Mouse (Mus musculus): Measurements from ENCODE around the gene Capn1. TPM values are rescaled to one million over a fixed set of nuclear protein-coding genes. Genes with fewer than 3 reads are reported as not detected.

Gene Capn1
- polyA plus RNA-seq, 1 experiment from 2014 or later = 4.4 TPM

GRCm38 (mm10) chr19:5955704-5956670, 59.7 kb downstream of the Capn1 start:
- Histone ChIP-seq H3K4me1 (ENCODE audit: control insufficient read depth, insufficient read depth, low read length) (no peaks in the 10 kb centered on the region), H3K27ac (ENCODE audit: low read depth, low read length) (no peak overlapping the region), H3K27me3 (ENCODE audit: control insufficient read depth, insufficient read depth, low read length) (no peaks in the 10 kb centered on the region), H3K4me3 (ENCODE audit: low read depth, low read length) (no peak overlapping the region), H3K9me3 (ENCODE audit: control insufficient read depth, low read length) (no peaks in the 10 kb centered on the region), H3K36me3 (ENCODE audit: control insufficient read depth, insufficient read depth, low read length) (0 out of 2 replicates have a peak, but pooled peaks cover 3% of the 10 kb centered on the region), H3K4me2 (ENCODE audit: low read depth) (no peak overlapping the region), H3K9ac (ENCODE audit: low read length) (no peak overlapping the region)
- ATAC-seq (ENCODE audit: insufficient read depth, low FRiP score, low TSS enrichment) = no peak
- WGBS = 86% methylated on average over 28 of the region's 28 CpGs
- DNase-seq (ENCODE audit: low spot score) = no peak

- Histone ChIP-seq H3K36me3 (ENCODE audit: control insufficient read depth, insufficient read depth, low read length) (0 out of 2 replicates have a peak, but pooled peaks cover 3% of the 10 kb centered on the region), H3K4me3 (ENCODE audit: low read depth, low read length) (no peak overlapping the region), H3K9me3 (ENCODE audit: control insufficient read depth, low read length) (no peaks in the 10 kb centered on the region), H3K27me3 (ENCODE audit: control insufficient read depth, insufficient read depth, low read length) (no peaks in the 10 kb centered on the region), H3K4me2 (ENCODE audit: low read depth) (no peak overlapping the region), H3K4me1 (ENCODE audit: control insufficient read depth, insufficient read depth, low read length) (no peaks in the 10 kb centered on the region), H3K27ac (ENCODE audit: low read depth, low read length) (no peak overlapping the region), H3K9ac (ENCODE audit: low read length) (no peak overlapping the region)
- DNase-seq (ENCODE audit: low spot score) (no peak), ATAC-seq (ENCODE audit: insufficient read depth, low FRiP score, low TSS enrichment) (no peak)
- WGBS = 93% methylated on average over 10 of the region's 10 CpGs
These were observed 60.8 kb downstream of the Capn1 start for GRCm38 (mm10) chr19:5954936-5955335.

DNA sequence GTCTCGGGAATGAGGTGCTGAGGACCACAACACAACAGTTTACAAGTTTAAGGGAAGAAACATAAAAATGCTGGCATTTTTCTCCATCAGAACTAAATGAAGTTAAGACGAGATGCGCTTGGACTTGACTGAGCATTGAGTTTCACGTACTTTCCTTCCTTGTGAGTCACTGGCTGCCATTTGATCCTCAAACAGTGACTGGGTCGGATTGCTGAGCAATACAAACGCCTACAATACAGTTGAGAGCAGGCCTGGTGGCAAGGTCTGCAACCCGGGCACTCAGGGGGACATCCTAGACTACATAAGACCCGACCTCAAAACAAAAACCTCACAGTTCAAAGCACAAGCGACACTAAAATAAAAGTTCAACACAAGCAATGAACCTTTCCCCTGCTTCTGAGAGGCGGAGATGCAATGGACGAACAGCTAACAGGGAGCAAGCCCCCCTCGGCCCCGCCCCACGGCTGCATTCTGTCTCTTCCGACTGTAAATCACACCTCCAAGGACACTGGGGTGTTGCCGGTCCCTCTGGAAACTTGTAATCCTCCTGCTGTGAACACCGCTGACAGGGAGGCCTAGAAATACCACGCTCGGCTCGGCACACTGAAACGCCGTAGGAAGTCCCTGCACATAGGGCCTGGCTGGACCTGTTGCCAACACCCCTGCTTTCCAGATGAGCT, 61.5 kb downstream of the Capn1 start:
- Histone ChIP-seq H3K4me1 (ENCODE audit: control insufficient read depth, insufficient read depth, low read length) (no peaks in the 10 kb centered on the region), H3K9me3 (ENCODE audit: control insufficient read depth, low read length) (no peaks in the 10 kb centered on the region), H3K9ac (ENCODE audit: low read length) (no peak overlapping the region), H3K27ac (ENCODE audit: low read depth, low read length) (no peak overlapping the region), H3K27me3 (ENCODE audit: control insufficient read depth, insufficient read depth, low read length) (no peaks in the 10 kb centered on the region), H3K4me2 (ENCODE audit: low read depth) (no peak overlapping the region), H3K36me3 (ENCODE audit: control insufficient read depth, insufficient read depth, low read length) (peaks cover 5% of the 10 kb centered on the region; the same call in 1 of the 2 replicates), H3K4me3 (ENCODE audit: low read depth, low read length) (no peak overlapping the region)
- no peak for ATAC-seq (ENCODE audit: insufficient read depth, low FRiP score, low TSS enrichment)
- DNase-seq (ENCODE audit: low spot score) = no peak
- 71% methylated on average over 22 of the region's 22 CpGs for WGBS

GRCm38 (mm10) chr19:5953201-5953770, 62.4 kb downstream of the Capn1 start:
- 91% methylated on average over 19 of the region's 19 CpGs for WGBS

GRCm38 (mm10) chr19:5952071-5952691, 63.5 kb downstream of the Capn1 start:
- Histone ChIP-seq H3K27ac (ENCODE audit: low read depth, low read length) (no peak overlapping the region), H3K36me3 (ENCODE audit: control insufficient read depth, insufficient read depth, low read length) (peaks cover 5% of the 10 kb centered on the region), H3K4me2 (ENCODE audit: low read depth) (no peak overlapping the region), H3K9me3 (ENCODE audit: control insufficient read depth, low read length) (no peaks in the 10 kb centered on the region), H3K27me3 (ENCODE audit: control insufficient read depth, insufficient read depth, low read length) (no peaks in the 10 kb centered on the region), H3K9ac (ENCODE audit: low read length) (no peak overlapping the region), H3K4me1 (ENCODE audit: control insufficient read depth, insufficient read depth, low read length) (no peaks in the 10 kb centered on the region), H3K4me3 (ENCODE audit: low read depth, low read length) (no peak overlapping the region)
- DNase-seq (ENCODE audit: low spot score) (no peak), ATAC-seq (ENCODE audit: insufficient read depth, low FRiP score, low TSS enrichment) (no peak)
- WGBS = 90% methylated on average over 13 of the region's 13 CpGs

More at GRCm38 (mm10) chr19:5953201-5953770, 62.4 kb downstream of the Capn1 start:
- Histone ChIP-seq H3K4me1 (ENCODE audit: control insufficient read depth, insufficient read depth, low read length) (no peaks in the 10 kb centered on the region), H3K4me3 (ENCODE audit: low read depth, low read length) (no peak overlapping the region), H3K27me3 (ENCODE audit: control insufficient read depth, insufficient read depth, low read length) (no peaks in the 10 kb centered on the region), H3K9ac (ENCODE audit: low read length) (no peak overlapping the region), H3K9me3 (ENCODE audit: control insufficient read depth, low read length) (no peaks in the 10 kb centered on the region), H3K27ac (ENCODE audit: low read depth, low read length) (no peak overlapping the region), H3K4me2 (ENCODE audit: low read depth) (no peak overlapping the region), H3K36me3 (ENCODE audit: control insufficient read depth, insufficient read depth, low read length) (peaks cover 5% of the 10 kb centered on the region)
- ATAC-seq (ENCODE audit: insufficient read depth, low FRiP score, low TSS enrichment) (no peak), DNase-seq (ENCODE audit: low spot score) (no peak)

GRCm38 (mm10) chr19:5951631-5952030, 64.1 kb downstream of the Capn1 start:
- ATAC-seq (ENCODE audit: insufficient read depth, low FRiP score, low TSS enrichment) (no peak), DNase-seq (ENCODE audit: low spot score) (no peak)
- WGBS = 95% methylated on average over 16 of the region's 16 CpGs
- H3K36me3 ChIP-seq (ENCODE audit: control insufficient read depth, insufficient read depth, low read length) = peaks cover 5% of the 10 kb centered on the region
- H3K4me1 ChIP-seq (ENCODE audit: control insufficient read depth, insufficient read depth, low read length) = no peaks in the 10 kb centered on the region
- H3K9ac ChIP-seq (ENCODE audit: low read length) = no peak overlapping the region
- H3K4me2 ChIP-seq (ENCODE audit: low read depth) = no peak overlapping the region
- H3K4me3 ChIP-seq (ENCODE audit: low read depth, low read length) = no peak overlapping the region
- H3K27ac ChIP-seq (ENCODE audit: low read depth, low read length) = no peak overlapping the region
- no peaks in the 10 kb centered on the region for H3K9me3 ChIP-seq (ENCODE audit: control insufficient read depth, low read length)
- H3K27me3 ChIP-seq (ENCODE audit: control insufficient read depth, insufficient read depth, low read length) = no peaks in the 10 kb centered on the region

- H3K36me3 ChIP-seq (ENCODE audit: control insufficient read depth, insufficient read depth, low read length) = peaks cover 5% of the 10 kb centered on the region
- no peak overlapping the region for H3K27ac ChIP-seq (ENCODE audit: low read depth, low read length)
- no peak for ATAC-seq (ENCODE audit: insufficient read depth, low FRiP score, low TSS enrichment)
- DNase-seq (ENCODE audit: low spot score) = no peak
- H3K9ac ChIP-seq (ENCODE audit: low read length) = no peak overlapping the region
- no peaks in the 10 kb centered on the region for H3K4me1 ChIP-seq (ENCODE audit: control insufficient read depth, insufficient read depth, low read length)
- H3K27me3 ChIP-seq (ENCODE audit: control insufficient read depth, insufficient read depth, low read length) = no peaks in the 10 kb centered on the region
- H3K4me3 ChIP-seq (ENCODE audit: low read depth, low read length) = no peak overlapping the region
- no peaks in the 10 kb centered on the region for H3K9me3 ChIP-seq (ENCODE audit: control insufficient read depth, low read length)
- 92% methylated on average over 11 of the region's 11 CpGs for WGBS
- H3K4me2 ChIP-seq (ENCODE audit: low read depth) = no peak overlapping the region
These were observed 65.5 kb downstream of the Capn1 start for GRCm38 (mm10) chr19:5950218-5950617.

DNA sequence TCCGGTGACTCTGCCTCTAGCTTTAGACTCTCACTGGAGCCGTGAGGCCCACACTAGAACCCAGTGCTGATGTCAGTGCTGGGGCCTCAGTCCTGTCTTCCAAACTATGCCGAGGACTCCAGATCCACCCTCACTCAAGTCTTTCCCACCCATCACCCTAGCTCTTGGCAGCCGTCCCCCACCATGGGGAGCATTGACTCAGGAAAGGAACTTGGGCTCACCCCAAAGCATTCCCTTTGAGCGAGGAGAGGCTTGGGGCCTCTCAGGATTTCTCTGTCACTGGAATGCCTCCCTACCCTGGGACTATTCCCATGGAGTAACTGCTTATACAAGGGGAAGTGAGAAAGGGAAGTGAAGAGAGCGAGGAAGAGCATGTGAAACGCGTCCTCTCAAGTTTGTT, 69.8 kb downstream of the Capn1 start:
- no peak for ATAC-seq (ENCODE audit: insufficient read depth, low FRiP score, low TSS enrichment)
- no peak for DNase-seq (ENCODE audit: low spot score)
- no peaks in the 10 kb centered on the region for H3K27me3 ChIP-seq (ENCODE audit: control insufficient read depth, insufficient read depth, low read length)
- peaks cover 2% of the 10 kb centered on the region for H3K36me3 ChIP-seq (ENCODE audit: control insufficient read depth, insufficient read depth, low read length)
- no peak overlapping the region for H3K27ac ChIP-seq (ENCODE audit: low read depth, low read length)
- no peaks in the 10 kb centered on the region for H3K4me1 ChIP-seq (ENCODE audit: control insufficient read depth, insufficient read depth, low read length)
- no peaks in the 10 kb centered on the region for H3K9me3 ChIP-seq (ENCODE audit: control insufficient read depth, low read length)
- H3K9ac ChIP-seq (ENCODE audit: low read length) = no peak overlapping the region
- no peak overlapping the region for H3K4me2 ChIP-seq (ENCODE audit: low read depth)
- H3K4me3 ChIP-seq (ENCODE audit: low read depth, low read length) = no peak overlapping the region
- 90% methylated on average over 8 of the region's 8 CpGs for WGBS
